Mouse (Mus musculus) R1 (cell line): ENCODE results near the gene Olfr625-ps1.
"Not testable (repeated sequence)": the region's sequence is repeated elsewhere in the genome, so short reads cannot be mapped to it uniquely, and the experiment has no call there.

ENCODE experiments used
- DNase-seq: peaks from one replicate; pipeline ENCODE4 v3.0.0-alpha.2; 2018; ENCODE audit warnings: low read depth, low spot score

Olfr625-ps1 gene

GRCm38 (mm10) chr7:103682420-103682819 lies at the start of gene Olfr625-ps1:
TSS of gene Olfr625-ps1 (plus strand) at chr7:103682720.
- no peak for DNase-seq

- no peak for DNase-seq
Observed at GRCm38 (mm10) chr7:103636795-103637194, 45.7 kb upstream of the Olfr625-ps1 start.

- DNase-seq = no peak
Observed at GRCm38 (mm10) chr7:103642602-103643001, 39.9 kb upstream of the Olfr625-ps1 start, which contains the start of gene Olfr622. TSS of gene Olfr622 (minus strand) at chr7:103642702.

GRCm38 (mm10) chr7:103644070-103644469 lies 38.5 kb upstream of the Olfr625-ps1 start:
- DNase-seq = no peak

GRCm38 (mm10) chr7:103663598-103663997 lies 18.9 kb upstream of the Olfr625-ps1 start, which contains the start of gene Olfr623:
TSS of gene Olfr623 (minus strand) at chr7:103663698.
- DNase-seq = no peak

- DNase-seq = no peak
Observed at GRCm38 (mm10) chr7:103671091-103671490, 11.4 kb upstream of the Olfr625-ps1 start, which contains the start of gene Olfr624. TSS of gene Olfr624 (minus strand) at chr7:103671191.

GRCm38 (mm10) chr7:103699469-103699868 lies 16.9 kb downstream of the Olfr625-ps1 start:
- DNase-seq = no peak

GRCm38 (mm10) chr7:103712024-103712423 lies 29.5 kb downstream of the Olfr625-ps1 start:
- no peak for DNase-seq

GRCm38 (mm10) chr7:103714371-103714770 lies 31.9 kb downstream of the Olfr625-ps1 start, which contains the start of gene Olfr243:
TSS of gene Olfr243 (plus strand) at chr7:103714671.
- DNase-seq = no peak

- DNase-seq = not testable (repeated sequence)
Observed at GRCm38 (mm10) chr7:103716398-103716797, 33.9 kb downstream of the Olfr625-ps1 start.

GRCm38 (mm10) chr7:103730074-103730473 lies 47.6 kb downstream of the Olfr625-ps1 start, which contains the start of gene Olfr628:
TSS of gene Olfr628 (plus strand) at chr7:103730374.
- DNase-seq = no peak
